Mouse (Mus musculus): Measurements from ENCODE around the gene Pttg1ip. TPM values are rescaled to one million over a fixed set of nuclear protein-coding genes. Genes with fewer than 3 reads are reported as not detected.

Pttg1ip gene
- total RNA-seq, 2 experiments from 2014 or later, result 30.5 to 36.5 TPM

DNA sequence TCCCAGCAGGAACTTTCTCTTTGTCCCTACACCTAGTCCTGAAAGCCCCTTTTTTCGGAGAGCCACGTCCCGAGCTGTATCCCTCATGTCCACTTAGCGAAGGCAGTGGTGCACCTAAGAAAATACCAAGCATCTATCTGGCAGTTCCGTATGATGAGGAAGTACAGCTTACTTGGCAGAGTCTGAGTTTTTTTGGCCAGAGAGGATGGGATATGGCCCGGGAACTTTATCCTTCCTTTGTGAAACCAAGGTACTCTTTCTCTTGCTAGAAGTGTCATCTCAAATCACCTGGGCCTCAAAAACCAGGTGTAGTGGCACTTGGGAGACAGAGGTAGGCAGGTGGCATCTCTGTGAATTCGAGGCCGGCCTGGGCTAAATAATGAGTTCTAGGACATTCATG is 40.0 kb downstream of the Pttg1ip start:
- peak overlapping the region; percentile 95 for H3K27ac ChIP-seq
- peak overlapping the region; percentile 80 for H3K4me3 ChIP-seq
- DNase-seq, result no peak
- intact Hi-C loops (cut with DNase I), result loop anchor here (5.0 kb wide), 2 partner anchors 39 to 546 kb away; partner anchors contain the start of genes D10Jhu81e and Pttg1ip
- no peak for TF ChIP-seq CTCF (IDR thresholded peaks at IDR 0.05)

DNA sequence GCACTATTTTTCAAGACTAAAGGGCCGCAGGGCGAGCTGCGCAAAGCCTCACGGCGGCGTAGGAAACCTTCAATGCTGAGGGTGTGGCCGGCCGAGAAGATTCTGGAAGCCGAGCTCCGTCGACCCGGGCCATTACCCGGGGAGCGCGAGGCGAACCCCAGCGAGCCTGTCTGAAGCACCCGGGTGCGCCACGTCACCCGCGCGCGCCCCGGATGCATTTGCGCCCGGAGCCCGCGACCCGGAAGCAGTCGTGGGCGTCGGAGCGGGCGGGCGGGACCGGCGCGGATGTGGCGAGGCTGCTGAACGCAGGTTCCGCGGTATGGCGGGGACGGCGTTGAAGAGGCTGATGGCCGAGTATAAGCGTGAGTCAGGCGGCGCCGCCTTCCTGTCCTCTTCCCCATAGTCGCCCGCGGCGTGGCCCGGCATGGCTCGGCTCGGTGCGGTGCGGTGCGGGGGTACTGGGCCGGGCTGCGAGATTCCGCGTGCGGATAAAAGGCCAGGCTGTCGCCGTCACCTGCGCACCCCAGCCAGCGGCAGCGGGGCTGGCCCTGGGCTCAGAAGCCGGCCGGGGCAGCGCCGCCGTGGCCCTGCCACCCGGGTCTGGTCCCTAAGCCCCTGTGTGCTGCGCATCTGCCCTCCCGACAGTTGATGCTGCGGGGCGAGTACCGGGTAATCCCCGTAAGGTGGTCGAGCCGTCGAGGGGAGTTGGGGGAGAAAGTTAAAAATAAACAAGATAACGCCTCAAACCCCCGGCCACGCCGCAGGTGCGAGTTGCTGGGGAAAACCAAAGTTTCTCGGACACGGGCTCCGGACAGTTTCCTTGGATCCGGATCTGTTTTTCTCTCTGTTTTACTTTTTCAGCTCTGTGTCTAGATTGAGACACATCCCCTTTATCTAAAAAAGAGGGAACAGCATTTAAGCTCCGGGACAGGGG is 40.8 kb downstream of the Pttg1ip start, which contains the start of gene Ube2g2:
Ube2g2 (plus strand) TSS at position 221 of the 934 bp plus-strand sequence.
- H3K27ac ChIP-seq, result peak within 1 kb of the TSS; percentile 95
- peak within 1 kb of the TSS; percentile 80 for H3K4me3 ChIP-seq
- intact Hi-C loops (cut with DNase I), result loop anchor here (5.0 kb wide), 2 partner anchors 40 to 545 kb away; partner anchors contain the start of genes D10Jhu81e and Pttg1ip
- no peak for TF ChIP-seq CTCF (IDR thresholded peaks at IDR 0.05)
- DNase-seq, result peak; percentile 97

DNA sequence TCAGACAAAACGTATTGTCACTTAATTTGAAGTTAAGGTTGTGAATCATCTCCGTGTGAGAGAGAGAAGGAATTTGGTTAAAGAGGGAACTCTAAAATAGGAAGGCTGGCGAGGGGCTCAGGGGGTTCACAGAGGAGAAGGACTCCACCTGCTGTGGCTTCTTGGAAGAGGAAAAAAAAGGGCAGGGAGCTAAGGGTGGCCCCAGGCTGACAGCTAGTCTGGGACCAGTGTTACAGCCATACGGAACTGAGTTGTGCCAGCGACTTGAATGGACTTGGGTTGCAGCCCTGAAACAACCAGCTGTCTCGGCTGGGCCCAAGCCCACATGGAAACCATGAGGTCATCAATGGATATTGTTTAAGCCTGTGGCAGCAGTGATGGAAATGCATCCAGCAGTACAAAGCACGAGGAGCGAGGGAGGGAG is 41.6 kb downstream of the Pttg1ip start:
- intact Hi-C loops (cut with DNase I), result loop anchor here (5.0 kb wide), 2 partner anchors 41 to 544 kb away; partner anchors contain the start of genes D10Jhu81e and Pttg1ip
- DNase-seq, result peak; percentile 83
- H3K27ac ChIP-seq, result peak overlapping the region; percentile 95
- no peak for TF ChIP-seq CTCF (IDR thresholded peaks at IDR 0.05)
- peak overlapping the region; percentile 80 for H3K4me3 ChIP-seq

DNA sequence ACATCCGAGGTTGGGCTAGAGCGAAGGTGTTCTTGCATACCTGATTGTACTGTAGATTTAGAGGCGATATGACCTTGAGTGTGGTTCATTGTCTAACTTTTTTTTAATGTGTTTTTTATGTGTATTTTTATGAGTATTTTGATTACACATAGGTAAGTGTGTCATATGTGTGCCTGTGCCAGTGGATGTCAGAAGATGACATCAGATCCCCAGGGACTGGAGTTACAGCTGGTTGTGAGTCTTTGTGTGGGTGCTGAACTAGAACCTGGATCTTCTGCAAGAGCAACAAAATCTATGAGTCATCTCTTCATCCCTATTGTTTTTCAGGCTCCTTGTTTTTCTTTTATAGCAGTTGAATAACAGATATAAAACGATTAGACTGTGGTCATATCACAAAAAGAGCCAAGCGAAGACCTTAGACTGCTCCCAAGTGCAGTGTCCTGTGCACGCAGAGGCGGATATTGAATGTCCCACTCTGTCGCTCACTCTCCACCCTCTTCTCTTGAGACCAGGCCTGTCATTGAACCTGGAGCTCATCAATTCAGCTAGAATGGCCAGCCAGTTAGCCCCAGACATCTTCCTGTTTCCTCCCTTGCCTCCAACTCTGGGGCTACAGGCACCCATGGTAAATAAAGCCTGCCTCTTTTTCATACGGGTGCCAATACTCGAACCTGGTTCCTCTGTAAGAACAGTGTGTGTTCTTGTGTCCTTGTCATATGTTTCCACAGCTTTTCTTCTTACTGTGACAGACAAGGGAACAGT is 42.3 kb downstream of the Pttg1ip start:
- Histone ChIP-seq H3K4me3 (peak overlapping the region; percentile 80), H3K27ac (peak overlapping the region; percentile 95)
- DNase-seq, result no peak
- TF ChIP-seq CTCF (IDR thresholded peaks at IDR 0.05), result no peak
- intact Hi-C loops (cut with DNase I), result loop anchor here (5.0 kb wide), 2 partner anchors 42 to 543 kb away; partner anchors contain the start of genes D10Jhu81e and Pttg1ip

DNA sequence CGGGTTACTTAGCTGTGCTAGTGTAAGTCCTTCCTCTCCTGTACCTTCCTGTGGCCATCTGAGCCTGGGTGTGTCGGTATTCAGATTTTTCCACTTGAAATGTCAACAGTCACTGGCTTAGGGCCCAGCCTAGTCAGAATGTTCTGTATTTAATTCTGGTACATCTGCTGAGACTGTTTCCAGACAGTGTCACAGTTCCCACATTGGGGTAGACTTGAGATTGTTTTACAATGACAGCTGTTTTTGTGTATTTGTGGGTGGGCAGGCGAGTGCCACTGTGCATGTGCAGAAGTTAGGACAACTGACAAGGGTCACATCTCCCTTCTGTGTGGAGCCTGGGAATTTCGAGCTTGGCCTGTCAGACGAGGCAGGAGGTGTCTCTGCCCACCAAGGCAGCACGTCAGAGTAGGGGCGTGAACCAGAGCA is 43.1 kb downstream of the Pttg1ip start:
- Histone ChIP-seq H3K4me3 (peak overlapping the region; percentile 80), H3K27ac (peak overlapping the region; percentile 95)
- intact Hi-C loops (cut with DNase I), result loop anchor here (5.0 kb wide), 2 partner anchors 42 to 543 kb away; partner anchors contain the start of genes D10Jhu81e and Pttg1ip
- peak; percentile 71 for DNase-seq
- TF ChIP-seq CTCF (IDR thresholded peaks at IDR 0.05), result no peak

DNA sequence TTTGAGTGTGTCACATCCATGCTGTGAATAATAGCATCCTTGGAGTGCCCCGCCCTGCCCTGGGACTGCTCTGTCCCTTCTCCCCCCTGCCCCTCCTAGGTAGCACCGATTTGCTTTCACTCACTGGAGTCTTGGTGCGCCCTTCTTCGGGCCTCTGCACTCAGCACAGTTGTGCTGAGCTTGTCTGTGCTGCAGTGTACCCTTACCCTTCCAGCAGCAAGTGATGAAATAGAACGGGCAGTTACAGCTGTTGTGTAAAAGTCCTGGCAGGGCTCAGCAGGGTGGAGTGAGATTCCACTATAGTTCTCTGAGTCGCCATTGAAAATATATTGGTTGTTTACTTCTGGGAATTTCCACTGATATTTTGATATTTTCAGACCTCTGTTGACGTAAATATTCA is 44.5 kb downstream of the Pttg1ip start:
- intact Hi-C loops (cut with DNase I), result loop anchor here (5.0 kb wide), 2 partner anchors 109 to 291 kb away; partner anchors contain the start of gene Fam207a
- no peak for TF ChIP-seq CTCF (IDR thresholded peaks at IDR 0.05)
- DNase-seq, result peak; percentile 67
- Histone ChIP-seq H3K4me3 (peak overlapping the region; percentile 32; the same call in 1 of the 2 replicates), H3K27ac (peak overlapping the region; percentile 95)

DNA sequence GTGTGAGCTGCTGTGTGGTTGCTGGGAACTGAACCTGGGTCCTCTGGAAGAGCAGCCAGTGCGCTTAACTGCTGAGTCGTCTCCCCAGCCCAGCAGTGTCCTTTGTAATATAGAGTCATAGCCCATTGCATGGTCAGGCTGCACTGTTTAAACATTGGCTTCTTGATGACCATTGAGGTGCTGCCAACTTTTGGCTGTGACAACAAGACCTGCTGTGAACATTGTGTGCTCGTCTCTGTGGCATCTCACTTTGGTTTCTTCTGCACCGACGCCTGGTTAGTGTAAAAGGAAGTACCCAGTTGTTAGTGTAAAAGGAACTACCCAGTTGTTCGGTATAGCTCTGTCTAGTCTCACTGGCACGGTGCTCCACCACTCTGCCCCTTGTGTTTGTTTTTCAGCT is 45.1 kb downstream of the Pttg1ip start:
- intact Hi-C loops (cut with DNase I), result loop anchor here (5.0 kb wide), 2 partner anchors 109 to 291 kb away; partner anchors contain the start of gene Fam207a
- H3K4me3 ChIP-seq, result peak overlapping the region; percentile 8; the same call in 1 of the 2 replicates
- H3K27ac ChIP-seq, result peak overlapping the region; percentile 95
- TF ChIP-seq CTCF (IDR thresholded peaks at IDR 0.05), result no peak
- DNase-seq, result no peak

DNA sequence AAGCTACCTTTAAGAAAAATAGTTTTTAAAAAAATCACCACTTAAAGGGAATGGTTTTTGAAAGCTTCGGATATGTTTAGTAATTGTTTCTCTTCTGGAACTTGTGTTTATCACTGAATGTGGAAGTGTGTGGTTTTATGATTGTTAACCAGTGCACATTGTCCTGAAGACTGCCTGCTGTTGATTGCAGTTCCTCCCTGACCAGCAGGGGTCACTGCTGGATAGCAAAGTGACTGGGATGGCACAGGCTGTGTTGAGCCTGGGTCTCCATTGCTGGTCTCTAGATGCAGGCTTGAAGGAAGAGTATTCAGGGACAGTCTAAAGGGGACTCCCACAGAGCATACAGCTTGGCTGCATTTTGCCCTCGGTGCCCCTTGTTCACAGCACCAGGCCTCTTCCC is 46.0 kb downstream of the Pttg1ip start:
- peak; percentile 85 for DNase-seq
- no peak; the same call in 1 of the 2 replicates for TF ChIP-seq CTCF (IDR thresholded peaks at IDR 0.05)
- no peak overlapping the region for H3K4me3 ChIP-seq
- H3K27ac ChIP-seq, result peak overlapping the region; percentile 9; the same call in 1 of the 2 replicates
- intact Hi-C loops (cut with DNase I), result loop anchor here (5.0 kb wide), 2 partner anchors 110 to 290 kb away; partner anchors contain the start of gene Fam207a

DNA sequence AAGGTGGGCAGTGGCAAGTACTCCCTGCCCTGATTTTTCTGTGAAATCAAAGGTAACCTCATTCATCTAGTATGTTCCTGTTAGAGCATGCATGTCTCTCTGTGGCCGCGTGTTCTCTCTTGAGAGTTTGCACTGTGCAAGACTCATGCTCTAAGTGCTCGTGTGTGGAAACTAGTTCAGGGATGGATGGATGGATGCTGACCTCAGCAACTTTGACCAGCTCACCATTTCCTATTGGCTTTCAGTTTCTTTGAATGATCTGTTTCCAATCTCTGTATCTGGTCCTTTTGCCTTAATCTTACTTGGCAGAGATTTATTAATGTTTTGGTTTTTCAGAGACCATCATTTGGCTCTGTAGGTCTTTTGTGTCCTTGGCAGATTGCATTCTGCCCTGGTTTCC is 47.6 kb downstream of the Pttg1ip start:
- intact Hi-C loops (cut with DNase I), result loop anchor here (2.0 to 5.0 kb wide), 3 partner anchors 112 to 288 kb away; partner anchors contain the start of gene Fam207a
- no peak overlapping the region for H3K4me3 ChIP-seq
- DNase-seq, result no peak
- no peak for TF ChIP-seq CTCF (IDR thresholded peaks at IDR 0.05)
- no peak overlapping the region for H3K27ac ChIP-seq

DNA sequence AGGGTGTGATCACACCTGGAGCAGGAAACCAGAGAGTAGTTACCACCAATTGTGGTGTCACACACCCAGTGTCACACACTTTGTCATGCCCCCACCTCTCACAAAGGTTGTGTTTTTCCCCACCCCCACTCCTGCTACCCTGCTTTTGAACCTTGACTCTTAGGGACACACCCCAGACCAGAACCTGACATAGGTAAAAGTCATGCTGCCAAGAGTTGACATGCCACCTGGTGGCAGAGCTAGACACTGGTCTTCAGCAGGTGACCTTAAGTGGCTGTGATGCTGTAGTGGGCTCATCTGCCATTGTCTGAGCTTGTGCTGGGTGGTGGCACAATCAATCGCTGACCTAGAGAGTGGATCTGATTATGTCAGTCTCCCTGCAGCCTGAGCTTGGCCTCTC is 48.5 kb downstream of the Pttg1ip start:
- TF ChIP-seq CTCF (IDR thresholded peaks at IDR 0.05), result peak; percentile 24; the same call in 1 of the 2 replicates
- no peak for DNase-seq

DNA sequence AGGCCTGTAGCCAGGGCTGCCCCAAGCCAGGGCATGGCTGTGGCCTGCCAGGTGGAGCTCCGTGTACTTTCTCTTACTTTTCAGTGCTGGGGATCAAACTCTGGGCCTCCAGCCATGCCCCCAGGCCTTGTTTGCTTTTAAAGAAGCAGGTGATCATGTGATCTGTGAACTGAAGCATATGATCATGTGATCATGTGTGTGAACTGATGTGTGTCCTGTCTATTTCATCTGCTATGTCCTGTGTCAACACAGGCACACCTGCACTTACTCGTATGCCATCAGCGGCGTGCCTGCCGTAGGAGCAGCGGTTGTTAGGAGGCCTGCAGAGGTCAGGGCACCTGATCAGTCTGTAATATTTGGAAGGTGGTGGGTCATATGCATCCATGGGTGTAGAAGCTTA is 52.5 kb downstream of the Pttg1ip start:
- DNase-seq, result no peak
- Histone ChIP-seq H3K27ac (peak overlapping the region; percentile 61), H3K4me3 (no peak overlapping the region)
- intact Hi-C loops (cut with DNase I), result no loop called here
- TF ChIP-seq CTCF (IDR thresholded peaks at IDR 0.05), result no peak

More for the DNA sequence above, 48.5 kb downstream of the Pttg1ip start:
- intact Hi-C loops (cut with DNase I), result loop anchor here (2.0 to 5.0 kb wide), 3 partner anchors 113 to 287 kb away; partner anchors contain the start of gene Fam207a
- no peak overlapping the region for H3K27ac ChIP-seq
- H3K4me3 ChIP-seq, result no peak overlapping the region
